Mouse (Mus musculus): ENCODE data around the gene Mfge8.

Mfge8 gene

DNA sequence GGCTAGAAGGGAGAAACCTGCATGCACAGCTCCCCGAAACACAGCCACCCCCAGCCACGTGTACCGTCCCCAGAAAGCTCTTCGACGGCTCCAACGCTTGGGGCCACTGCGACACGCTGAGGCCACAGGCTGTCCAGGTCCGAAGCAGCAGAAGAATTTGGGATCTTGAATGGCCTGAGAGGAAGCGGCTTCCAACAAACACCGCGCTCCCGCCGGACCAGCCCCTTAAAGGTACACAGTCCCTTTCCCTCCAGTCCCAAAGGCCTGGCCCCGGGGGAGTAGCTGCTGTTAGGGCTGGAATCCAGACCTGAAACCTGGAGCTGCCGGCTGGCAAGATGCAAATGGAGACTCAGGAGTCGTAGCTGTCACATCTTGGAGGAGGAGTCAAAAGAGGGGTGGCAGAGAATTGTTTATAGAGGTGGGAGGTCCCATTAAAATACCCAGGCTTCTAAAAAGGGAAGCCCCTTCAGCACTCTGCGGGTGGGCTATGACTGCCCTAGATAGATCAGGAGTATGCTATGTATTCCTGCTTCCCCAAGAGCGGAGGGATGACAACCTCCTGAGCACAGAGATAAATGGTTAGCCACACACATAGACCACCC lies 17.9 kb downstream of the Mfge8 start, which contains the start of gene Hapln3:
Gene Hapln3 (minus strand): TSS at position 176 of the 602 bp plus-strand sequence.
- no peak for ATAC-seq (ENCODE audit: insufficient number of reproducible peaks, low FRiP score, low TSS enrichment)

DNA sequence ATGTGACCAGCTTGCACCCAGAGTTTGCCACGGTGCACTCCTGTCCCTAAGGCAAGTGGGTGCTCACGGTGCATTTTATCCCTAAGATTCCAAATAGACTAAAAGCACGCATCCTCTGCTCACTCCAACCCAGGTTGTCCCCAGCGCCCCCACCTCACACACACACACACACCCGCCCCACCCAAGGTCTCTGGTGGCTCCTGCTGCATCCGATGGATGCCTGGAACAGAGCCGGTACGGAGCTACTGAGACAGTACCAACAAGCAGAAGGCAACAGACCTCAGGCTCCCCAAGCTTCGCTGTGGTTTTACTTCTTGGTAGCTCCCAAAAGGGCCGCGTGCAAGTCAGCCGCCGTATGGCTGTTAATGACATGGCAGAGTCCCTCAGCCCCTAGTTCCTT lies 18.5 kb downstream of the Mfge8 start:
- ATAC-seq (ENCODE audit: insufficient number of reproducible peaks, low FRiP score, low TSS enrichment): no peak

DNA sequence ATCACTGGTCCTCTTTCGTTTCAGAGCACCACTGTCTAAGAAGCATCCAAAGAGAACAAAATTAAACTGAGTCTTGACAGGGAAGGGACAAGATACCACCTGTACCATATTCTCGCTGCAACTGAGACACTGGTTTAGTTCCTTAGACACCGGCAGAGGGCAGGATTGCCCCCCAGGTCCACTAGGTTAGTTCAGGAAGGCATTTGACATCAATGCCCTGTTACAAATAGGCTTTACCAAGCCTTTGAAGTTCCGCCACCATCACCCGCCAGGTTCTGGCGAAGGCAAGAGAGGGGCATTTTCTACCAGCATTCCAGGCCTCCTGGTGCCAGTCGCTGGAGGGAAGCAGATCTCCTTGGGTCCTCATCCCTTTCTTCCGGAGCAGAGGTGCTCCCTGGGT lies 19.0 kb downstream of the Mfge8 start:
- no peak for ATAC-seq (ENCODE audit: insufficient number of reproducible peaks, low FRiP score, low TSS enrichment)

DNA sequence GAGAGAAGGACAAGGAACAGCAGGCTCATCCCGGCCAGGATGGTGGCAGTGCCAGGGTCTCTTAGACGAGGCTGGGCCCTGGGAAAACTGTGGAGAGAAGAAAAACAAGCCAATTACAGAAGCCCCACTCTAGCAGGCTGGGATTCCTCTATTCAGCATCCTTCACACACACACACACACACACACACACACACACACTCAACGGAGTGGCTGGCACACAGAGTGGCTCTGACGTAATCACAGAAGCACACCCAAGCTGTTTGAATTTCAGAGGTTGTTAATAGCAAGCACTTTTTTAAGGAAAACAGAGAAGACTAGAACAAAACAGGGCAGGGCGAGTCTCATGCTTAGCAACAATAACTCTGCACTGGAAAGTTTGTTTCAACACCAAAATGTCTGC lies 25.4 kb downstream of the Mfge8 start:
- ATAC-seq (ENCODE audit: insufficient number of reproducible peaks, low FRiP score, low TSS enrichment): no peak

DNA sequence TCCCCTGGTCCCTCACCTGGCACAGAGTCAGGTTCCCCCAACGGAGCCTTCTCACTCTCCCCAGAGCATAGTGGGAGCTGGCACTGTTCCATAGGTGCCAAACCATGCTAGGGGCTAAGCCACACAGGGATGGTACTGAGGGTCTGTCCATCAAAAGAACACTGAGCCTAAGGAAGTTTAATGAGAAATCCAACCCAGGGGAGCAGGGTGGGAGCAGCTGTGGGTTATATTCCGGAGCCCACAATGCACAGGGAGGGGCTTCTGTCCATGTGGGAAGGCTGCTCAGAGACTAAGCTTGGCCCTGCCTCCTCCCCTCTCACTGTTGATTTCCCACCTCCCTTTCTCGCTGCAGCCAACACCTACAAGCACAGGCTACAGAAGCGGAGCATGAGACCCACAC lies 35.0 kb downstream of the Mfge8 start:
- no peak for ATAC-seq (ENCODE audit: insufficient number of reproducible peaks, low FRiP score, low TSS enrichment)

DNA sequence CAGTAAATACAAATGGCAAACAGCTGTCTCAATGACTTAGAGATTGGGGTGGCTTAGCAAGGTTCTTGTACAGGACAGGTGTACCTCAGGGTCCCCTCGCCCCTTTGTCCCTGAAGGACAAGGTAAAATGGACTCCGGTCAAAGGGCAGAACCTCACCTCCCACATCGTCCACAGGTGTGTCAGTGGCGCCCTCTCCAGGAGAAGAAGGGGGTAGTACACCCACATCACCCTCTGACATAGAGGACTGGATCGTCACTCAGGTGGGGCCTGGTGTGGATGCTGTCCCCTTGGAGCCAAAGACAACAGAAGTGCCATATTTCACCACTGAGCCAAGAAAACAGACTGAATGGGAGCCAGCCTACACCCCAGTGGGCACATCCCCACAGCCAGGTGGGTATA lies 52.4 kb downstream of the Mfge8 start:
- ATAC-seq (ENCODE audit: insufficient number of reproducible peaks, low FRiP score, low TSS enrichment): no peak

DNA sequence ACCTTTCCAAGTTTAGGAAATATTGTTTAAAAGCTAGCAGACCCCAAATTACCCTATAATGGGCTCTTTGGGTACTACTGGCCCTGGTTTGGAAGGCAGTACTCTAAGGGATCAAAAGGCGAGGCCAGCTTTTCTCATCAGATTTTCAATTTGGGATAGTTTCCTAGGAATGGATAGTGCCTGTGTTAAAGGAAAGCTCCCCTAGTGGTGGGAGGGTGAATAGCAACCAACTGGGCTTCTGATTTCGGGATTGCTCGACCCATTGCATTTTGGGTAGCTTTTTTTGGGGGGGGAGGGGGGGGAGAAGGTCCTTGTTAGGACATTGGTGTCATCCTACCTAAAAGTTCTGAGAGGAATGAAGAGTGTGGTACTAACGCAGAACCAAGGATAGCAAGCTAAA lies 59.7 kb downstream of the Mfge8 start:
- no peak for ATAC-seq (ENCODE audit: insufficient number of reproducible peaks, low FRiP score, low TSS enrichment)
